Mouse (Mus musculus): Measurements from ENCODE around the gene Slc38a4. TPM values are rescaled to one million over a fixed set of nuclear protein-coding genes. Genes with fewer than 3 reads are reported as not detected.

Slc38a4 gene
- polyA plus RNA-seq, 1 experiment from 2014 or later, result 74.8 TPM

GRCm38 (mm10) chr15:96974131-96974530, 81.6 kb downstream of the Slc38a4 start:
- no peaks in the 10 kb centered on the region for H3K9me3 ChIP-seq (ENCODE audit: control insufficient read depth, low read length)
- ATAC-seq (replicated peaks; ENCODE audit: low FRiP score), result no peak
- 91% methylated on average over 5 of the region's 5 CpGs for WGBS
- H3K4me1 ChIP-seq (replicated peaks; ENCODE audit: control insufficient read depth, insufficient read depth, low read length), result no peaks in the 10 kb centered on the region; the same call in 1 of the 2 replicates
- no peak overlapping the region for H3K27ac ChIP-seq (ENCODE audit: low read depth, low read length)
- no peak overlapping the region for H3K4me2 ChIP-seq
- no peaks in the 10 kb centered on the region for H3K36me3 ChIP-seq (ENCODE audit: control insufficient read depth, insufficient read depth, low read length)
- no peak overlapping the region for H3K9ac ChIP-seq (ENCODE audit: low read depth, low read length)
- no peak overlapping the region for H3K4me3 ChIP-seq (ENCODE audit: low read depth, low read length)
- no peaks in the 10 kb centered on the region for H3K27me3 ChIP-seq (replicated peaks; ENCODE audit: control insufficient read depth, insufficient read depth, low read length)
- DNase-seq (ENCODE audit: low spot score), result no peak

GRCm38 (mm10) chr15:96973370-96973769, 82.4 kb downstream of the Slc38a4 start:
- Histone ChIP-seq H3K27ac (ENCODE audit: low read depth, low read length) (peak overlapping the region; percentile 25), H3K36me3 (ENCODE audit: control insufficient read depth, insufficient read depth, low read length) (no peaks in the 10 kb centered on the region), H3K4me3 (ENCODE audit: low read depth, low read length) (no peak overlapping the region), H3K9me3 (ENCODE audit: control insufficient read depth, low read length) (no peaks in the 10 kb centered on the region), H3K4me2 (no peak overlapping the region), H3K27me3 (replicated peaks; ENCODE audit: control insufficient read depth, insufficient read depth, low read length) (no peaks in the 10 kb centered on the region), H3K9ac (ENCODE audit: low read depth, low read length) (no peak overlapping the region), H3K4me1 (replicated peaks; ENCODE audit: control insufficient read depth, insufficient read depth, low read length) (no peaks in the 10 kb centered on the region; the same call in 1 of the 2 replicates)
- ATAC-seq (replicated peaks; ENCODE audit: low FRiP score) (no peak), DNase-seq (ENCODE audit: low spot score) (no peak)
- WGBS, result 77% methylated on average over 4 of the region's 4 CpGs

GRCm38 (mm10) chr15:96972706-96973274, 83.0 kb downstream of the Slc38a4 start:
- Histone ChIP-seq H3K36me3 (ENCODE audit: control insufficient read depth, insufficient read depth, low read length) (no peaks in the 10 kb centered on the region), H3K27me3 (replicated peaks; ENCODE audit: control insufficient read depth, insufficient read depth, low read length) (no peaks in the 10 kb centered on the region), H3K9me3 (ENCODE audit: control insufficient read depth, low read length) (no peaks in the 10 kb centered on the region), H3K4me2 (no peak overlapping the region), H3K27ac (ENCODE audit: low read depth, low read length) (no peak overlapping the region), H3K4me3 (ENCODE audit: low read depth, low read length) (no peak overlapping the region), H3K4me1 (replicated peaks; ENCODE audit: control insufficient read depth, insufficient read depth, low read length) (no peaks in the 10 kb centered on the region; the same call in 1 of the 2 replicates), H3K9ac (ENCODE audit: low read depth, low read length) (no peak overlapping the region)
- WGBS, result 73% methylated on average over 3 of the region's 3 CpGs
- ATAC-seq (replicated peaks; ENCODE audit: low FRiP score) (no peak), DNase-seq (ENCODE audit: low spot score) (no peak)

GRCm38 (mm10) chr15:96971906-96972305, 83.8 kb downstream of the Slc38a4 start:
- H3K27me3 ChIP-seq (replicated peaks; ENCODE audit: control insufficient read depth, insufficient read depth, low read length), result no peaks in the 10 kb centered on the region
- no peak for DNase-seq (ENCODE audit: low spot score)
- no peaks in the 10 kb centered on the region for H3K9me3 ChIP-seq (ENCODE audit: control insufficient read depth, low read length)
- 85% methylated on average over 9 of the region's 9 CpGs for WGBS
- H3K9ac ChIP-seq (ENCODE audit: low read depth, low read length), result no peak overlapping the region
- H3K36me3 ChIP-seq (ENCODE audit: control insufficient read depth, insufficient read depth, low read length), result no peaks in the 10 kb centered on the region
- no peaks in the 10 kb centered on the region; the same call in 1 of the 2 replicates for H3K4me1 ChIP-seq (replicated peaks; ENCODE audit: control insufficient read depth, insufficient read depth, low read length)
- ATAC-seq (replicated peaks; ENCODE audit: low FRiP score), result no peak
- no peak overlapping the region for H3K27ac ChIP-seq (ENCODE audit: low read depth, low read length)
- H3K4me2 ChIP-seq, result no peak overlapping the region
- no peak overlapping the region for H3K4me3 ChIP-seq (ENCODE audit: low read depth, low read length)

GRCm38 (mm10) chr15:96969792-96970191, 86.0 kb downstream of the Slc38a4 start:
- no peak for DNase-seq (ENCODE audit: low spot score)
- no peaks in the 10 kb centered on the region; the same call in 1 of the 2 replicates for H3K4me1 ChIP-seq (replicated peaks; ENCODE audit: control insufficient read depth, insufficient read depth, low read length)
- no peaks in the 10 kb centered on the region for H3K9me3 ChIP-seq (ENCODE audit: control insufficient read depth, low read length)
- no peaks in the 10 kb centered on the region for H3K27me3 ChIP-seq (replicated peaks; ENCODE audit: control insufficient read depth, insufficient read depth, low read length)
- H3K4me2 ChIP-seq, result no peak overlapping the region
- WGBS, result 33% methylated on average over 4 of the region's 4 CpGs
- H3K4me3 ChIP-seq (ENCODE audit: low read depth, low read length), result no peak overlapping the region
- ATAC-seq (replicated peaks; ENCODE audit: low FRiP score), result no peak
- no peak overlapping the region for H3K9ac ChIP-seq (ENCODE audit: low read depth, low read length)
- H3K27ac ChIP-seq (ENCODE audit: low read depth, low read length), result no peak overlapping the region
- H3K36me3 ChIP-seq (ENCODE audit: control insufficient read depth, insufficient read depth, low read length), result no peaks in the 10 kb centered on the region

GRCm38 (mm10) chr15:96968741-96969140, 87.0 kb downstream of the Slc38a4 start:
- H3K4me1 ChIP-seq (replicated peaks; ENCODE audit: control insufficient read depth, insufficient read depth, low read length), result no peaks in the 10 kb centered on the region; the same call in 1 of the 2 replicates
- no peak overlapping the region for H3K27ac ChIP-seq (ENCODE audit: low read depth, low read length)
- no peaks in the 10 kb centered on the region for H3K36me3 ChIP-seq (ENCODE audit: control insufficient read depth, insufficient read depth, low read length)
- no peak overlapping the region for H3K9ac ChIP-seq (ENCODE audit: low read depth, low read length)
- H3K9me3 ChIP-seq (ENCODE audit: control insufficient read depth, low read length), result no peaks in the 10 kb centered on the region
- no peak for DNase-seq (ENCODE audit: low spot score)
- no peak for ATAC-seq (replicated peaks; ENCODE audit: low FRiP score)
- H3K4me2 ChIP-seq, result no peak overlapping the region
- 87% methylated on average over 11 of the region's 11 CpGs for WGBS
- H3K4me3 ChIP-seq (ENCODE audit: low read depth, low read length), result no peak overlapping the region
- no peaks in the 10 kb centered on the region for H3K27me3 ChIP-seq (replicated peaks; ENCODE audit: control insufficient read depth, insufficient read depth, low read length)

GRCm38 (mm10) chr15:96966326-96966725, 89.4 kb downstream of the Slc38a4 start:
- no peak overlapping the region for H3K4me3 ChIP-seq (ENCODE audit: low read depth, low read length)
- DNase-seq (ENCODE audit: low spot score), result no peak
- no peak for ATAC-seq (replicated peaks; ENCODE audit: low FRiP score)

GRCm38 (mm10) chr15:96963735-96964134, 92.0 kb downstream of the Slc38a4 start:
- no peaks in the 10 kb centered on the region for H3K4me1 ChIP-seq (replicated peaks; ENCODE audit: control insufficient read depth, insufficient read depth, low read length)
- ATAC-seq (replicated peaks; ENCODE audit: low FRiP score) (no peak), DNase-seq (ENCODE audit: low spot score) (no peak)
- no peaks in the 10 kb centered on the region for H3K27me3 ChIP-seq (replicated peaks; ENCODE audit: control insufficient read depth, insufficient read depth, low read length)
- H3K4me2 ChIP-seq, result no peak overlapping the region
- WGBS, result 82% methylated on average over 10 of the region's 10 CpGs
- no peaks in the 10 kb centered on the region for H3K9me3 ChIP-seq (ENCODE audit: control insufficient read depth, low read length)
- no peak overlapping the region for H3K9ac ChIP-seq (ENCODE audit: low read depth, low read length)
- H3K4me3 ChIP-seq (ENCODE audit: low read depth, low read length), result no peak overlapping the region
- no peak overlapping the region for H3K27ac ChIP-seq (ENCODE audit: low read depth, low read length)
- H3K36me3 ChIP-seq (ENCODE audit: control insufficient read depth, insufficient read depth, low read length), result no peaks in the 10 kb centered on the region

More at GRCm38 (mm10) chr15:96966326-96966725, 89.4 kb downstream of the Slc38a4 start:
- Histone ChIP-seq H3K36me3 (ENCODE audit: control insufficient read depth, insufficient read depth, low read length) (no peaks in the 10 kb centered on the region), H3K9ac (ENCODE audit: low read depth, low read length) (no peak overlapping the region), H3K27ac (ENCODE audit: low read depth, low read length) (no peak overlapping the region), H3K4me2 (no peak overlapping the region), H3K4me1 (replicated peaks; ENCODE audit: control insufficient read depth, insufficient read depth, low read length) (no peaks in the 10 kb centered on the region; the same call in 1 of the 2 replicates), H3K9me3 (ENCODE audit: control insufficient read depth, low read length) (no peaks in the 10 kb centered on the region), H3K27me3 (replicated peaks; ENCODE audit: control insufficient read depth, insufficient read depth, low read length) (no peaks in the 10 kb centered on the region)
- WGBS, result 79% methylated on average over 3 of the region's 3 CpGs

- no peak for DNase-seq (ENCODE audit: low spot score)
- Histone ChIP-seq H3K27ac (ENCODE audit: low read depth, low read length) (no peak overlapping the region), H3K4me2 (no peak overlapping the region)
These were observed 92.4 kb downstream of the Slc38a4 start for GRCm38 (mm10) chr15:96963318-96963717.

More at GRCm38 (mm10) chr15:96963318-96963717, 92.4 kb downstream of the Slc38a4 start:
- ATAC-seq (replicated peaks; ENCODE audit: low FRiP score), result no peak
- H3K36me3 ChIP-seq (ENCODE audit: control insufficient read depth, insufficient read depth, low read length), result no peaks in the 10 kb centered on the region
- no peak overlapping the region for H3K9ac ChIP-seq (ENCODE audit: low read depth, low read length)
- H3K4me1 ChIP-seq (replicated peaks; ENCODE audit: control insufficient read depth, insufficient read depth, low read length), result no peaks in the 10 kb centered on the region
- H3K9me3 ChIP-seq (ENCODE audit: control insufficient read depth, low read length), result no peaks in the 10 kb centered on the region
- 79% methylated on average over 8 of the region's 8 CpGs for WGBS
- no peaks in the 10 kb centered on the region for H3K27me3 ChIP-seq (replicated peaks; ENCODE audit: control insufficient read depth, insufficient read depth, low read length)
- no peak overlapping the region for H3K4me3 ChIP-seq (ENCODE audit: low read depth, low read length)

Data from liver, embryonic 11.5 days (tissue).